Mouse (Mus musculus) hindbrain, embryonic 13.5 days (tissue): Measurements from ENCODE around the gene Acyp1. TPM values are rescaled to one million over a fixed set of nuclear protein-coding genes. Genes with fewer than 3 reads are reported as not detected.

ENCODE experiments used
- ATAC-seq: fragments of 200-750 bp; cut with Nextera tagmentation; 2 replicates; pipeline ENCODE4 v1.8.0; 2017; ENCODE audit warnings: moderate TSS enrichment; ENCODE audit not compliant: low FRiP score
- H3K27ac ChIP-seq: fragments of 300-500 bp; sonication (generic); 2 replicates; pipeline ENCODE4 v1.5.1; 2015; ENCODE audit warnings: inconsistent platforms, mild to moderate bottlenecking, moderate library complexity
- H3K27me3 ChIP-seq: fragments of 300-500 bp; sonication (generic); 2 replicates; pipeline ENCODE4 v1.6.1; 2015; ENCODE audit warnings: mild to moderate bottlenecking, inconsistent platforms
- H3K36me3 ChIP-seq: fragments of 300-500 bp; sonication (generic); 2 replicates; pipeline ENCODE4 v1.6.1; 2015; ENCODE audit warnings: mild to moderate bottlenecking, inconsistent platforms
- H3K4me1 ChIP-seq: fragments of 300-500 bp; sonication (generic); replicated peaks from 2 replicates; pipeline ENCODE4 v1.6.1; 2015; ENCODE audit warnings: inconsistent platforms
- H3K4me2 ChIP-seq: fragments of 300-500 bp; sonication (generic); 2 replicates; pipeline ENCODE4 v1.6.1; 2015; ENCODE audit warnings: inconsistent platforms, mild to moderate bottlenecking, moderate library complexity
- H3K4me3 ChIP-seq: fragments of 300-500 bp; sonication (generic); 2 replicates; pipeline ENCODE4 v1.5.1; 2015; ENCODE audit warnings: mild to moderate bottlenecking, inconsistent platforms
- H3K9ac ChIP-seq: fragments of 300-500 bp; sonication (generic); 2 replicates; pipeline ENCODE4 v1.6.1; 2015; ENCODE audit warnings: mild to moderate bottlenecking, inconsistent platforms
- H3K9me3 ChIP-seq: fragments of 300-500 bp; sonication (generic); 2 replicates; pipeline ENCODE4 v1.6.1; 2016; ENCODE audit warnings: inconsistent platforms
- WGBS: fragments of 180-500 bp; shearing (Covaris S2); methylation state at CpG from one replicate; pipeline ENCODE4 v1.1.7; 2015; 5-methylcytosine and 5-hydroxymethylcytosine counted together
- polyA plus RNA-seq: library from polyadenylated mRNA; unstranded; fragments of >200 nt; fragmentation: Nextera tagmentation; extraction: Ambion mirVana; gene quantifications from 2 replicates; pipeline ENCODE4 v1.2.1, GENCODE M21; 2015

Acyp1 gene
- polyA plus RNA-seq, result 65.8 and 72.4 TPM in 2 replicates

DNA sequence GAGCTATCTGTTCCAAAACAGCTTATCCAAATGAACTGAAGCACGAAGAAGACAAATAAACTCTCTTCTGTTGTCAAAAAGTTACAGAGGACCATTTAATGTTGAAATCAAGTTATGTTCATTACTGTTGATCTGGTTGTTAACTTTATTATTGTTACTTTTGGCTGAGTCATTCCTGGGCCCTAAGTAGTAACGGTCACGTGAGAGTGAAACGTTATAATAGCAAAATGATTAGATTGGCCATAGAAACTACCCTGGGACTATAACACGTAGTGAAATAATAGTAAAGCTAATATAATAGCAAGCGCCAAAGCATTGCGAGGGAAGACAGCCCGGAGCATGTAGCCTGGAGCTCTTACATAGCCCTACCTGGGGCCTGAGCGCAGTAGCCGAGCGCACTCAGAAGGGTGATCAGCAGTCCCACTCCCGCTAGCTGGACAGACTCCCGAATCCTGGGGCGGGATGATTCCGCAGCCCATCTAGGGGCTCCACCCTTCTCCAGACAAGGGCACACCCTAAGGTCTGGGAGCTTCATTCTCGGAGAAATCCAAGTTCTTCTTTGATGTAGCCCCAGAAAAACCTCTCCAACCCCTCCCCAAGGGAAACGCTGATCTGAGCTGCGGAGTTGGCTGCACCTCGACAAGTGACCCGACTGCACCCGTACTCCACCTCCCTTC is at the start of gene Acyp1:
TSS of gene Acyp1 (minus strand) at position 630 of the 677 bp plus-strand sequence.
- peak within 1 kb of the TSS; percentile 70 for H3K9ac ChIP-seq
- H3K27ac ChIP-seq, result no peak within 1 kb of the TSS
- no peaks in the 10 kb centered on the region for H3K9me3 ChIP-seq
- no peaks in the 10 kb centered on the region for H3K36me3 ChIP-seq
- WGBS, result 9% methylated on average over 21 of the region's 21 CpGs
- peak; percentile 78 for ATAC-seq
- peaks cover 12% of the 10 kb centered on the region for H3K4me1 ChIP-seq
- peak within 1 kb of the TSS; percentile 79 for H3K4me2 ChIP-seq
- peak within 1 kb of the TSS; percentile 48 for H3K4me3 ChIP-seq
- H3K27me3 ChIP-seq, result peaks cover 14% of the 10 kb centered on the region

DNA sequence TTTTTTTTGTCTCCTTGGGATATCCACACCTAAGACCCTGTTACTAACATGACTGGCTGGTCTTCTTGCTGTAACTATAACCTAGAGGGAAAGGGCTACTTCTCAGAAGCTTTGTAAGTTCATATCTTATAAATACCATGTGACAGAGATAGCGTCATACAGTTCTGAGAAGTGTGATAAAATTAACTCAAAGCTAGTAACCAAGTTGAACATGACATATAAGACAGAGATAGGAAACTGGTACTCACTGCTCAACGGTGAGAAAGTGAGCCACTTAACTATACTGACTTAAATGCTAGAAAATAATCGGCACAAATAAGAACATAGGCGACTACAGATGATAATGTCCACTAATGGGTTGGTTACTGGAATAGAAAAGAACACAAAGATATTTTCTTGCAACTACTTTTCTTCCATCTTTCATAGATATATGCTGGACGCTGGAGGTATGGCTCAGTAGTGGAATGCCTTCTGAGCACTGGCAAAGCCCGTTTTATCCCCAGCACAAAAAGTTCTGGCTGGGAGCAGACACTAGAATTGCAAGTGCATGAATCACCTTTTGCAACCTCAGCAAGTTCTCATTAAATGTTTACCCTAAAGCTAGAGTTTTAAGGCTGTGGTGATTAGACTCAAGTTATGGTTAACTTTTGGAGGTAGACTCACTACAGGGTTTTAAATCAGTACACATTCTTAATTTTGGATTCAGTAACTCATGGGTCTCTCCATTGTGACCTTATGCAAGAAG is 49.5 kb upstream of the Acyp1 start:
- Histone ChIP-seq H3K27me3 (no peaks in the 10 kb centered on the region), H3K4me2 (peak overlapping the region; percentile 77), H3K4me1 (peaks cover 21% of the 10 kb centered on the region), H3K36me3 (peaks cover 37% of the 10 kb centered on the region), H3K27ac (no peak overlapping the region), H3K4me3 (peak overlapping the region; percentile 95), H3K9me3 (no peaks in the 10 kb centered on the region), H3K9ac (peak overlapping the region; percentile 96; the same call in 1 of the 2 replicates)
- ATAC-seq, result no peak
- 87% methylated on average over 6 of the region's 6 CpGs for WGBS

- Histone ChIP-seq H3K4me3 (no peak overlapping the region), H3K9ac (no peak overlapping the region), H3K27ac (no peak overlapping the region), H3K27me3 (no peaks in the 10 kb centered on the region), H3K4me1 (no peaks in the 10 kb centered on the region), H3K36me3 (peaks cover 83% of the 10 kb centered on the region), H3K9me3 (no peaks in the 10 kb centered on the region), H3K4me2 (no peak overlapping the region)
- WGBS, result 94% methylated on average over 7 of the region's 7 CpGs
- ATAC-seq, result no peak
Measured at GRCm38 (mm10) chr12:85330153-85330552, 41.9 kb upstream of the Acyp1 start.

- Histone ChIP-seq H3K27ac (no peak overlapping the region), H3K36me3 (peaks cover 95% of the 10 kb centered on the region), H3K27me3 (no peaks in the 10 kb centered on the region), H3K9me3 (no peaks in the 10 kb centered on the region), H3K4me1 (no peaks in the 10 kb centered on the region), H3K9ac (no peak overlapping the region), H3K4me2 (no peak overlapping the region), H3K4me3 (no peak overlapping the region)
- ATAC-seq, result no peak
- WGBS, result 85% methylated on average over 3 of the region's 3 CpGs
Measured at GRCm38 (mm10) chr12:85308651-85309050, 20.4 kb upstream of the Acyp1 start.

DNA sequence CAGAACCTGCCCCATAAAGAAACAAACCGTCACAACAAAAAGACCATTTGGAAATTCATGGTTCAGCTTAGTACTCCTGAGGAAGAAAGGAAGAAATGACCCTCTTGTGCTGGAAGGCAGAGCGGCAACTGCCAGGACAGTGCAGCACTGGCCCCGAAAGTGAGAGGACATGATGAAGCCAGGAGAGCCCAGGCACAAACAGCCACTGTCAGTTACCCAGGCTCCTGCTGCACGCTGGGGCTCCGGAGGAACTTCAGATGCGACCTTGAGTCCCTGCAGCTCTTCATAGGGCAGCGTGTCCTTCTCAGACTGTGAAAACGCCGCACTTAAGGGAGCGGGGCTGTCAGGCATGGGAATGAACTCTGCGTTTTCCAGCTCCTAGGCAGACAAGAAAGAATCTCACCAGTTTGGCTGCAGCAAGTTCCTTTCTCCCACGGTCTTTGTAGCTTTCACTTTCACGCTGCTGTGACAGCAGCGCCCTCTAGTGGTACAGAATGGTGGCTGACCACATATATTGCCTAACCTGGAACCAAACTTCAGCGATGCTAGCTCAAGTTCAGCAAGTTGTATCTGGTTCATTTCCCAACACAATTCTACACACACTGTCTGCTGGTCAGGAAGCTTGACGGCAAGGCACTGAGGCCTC is 17.1 kb upstream of the Acyp1 start:
- Histone ChIP-seq H3K4me1 (no peaks in the 10 kb centered on the region), H3K27ac (peak overlapping the region; percentile 25; the same call in 1 of the 2 replicates), H3K36me3 (peaks cover 94% of the 10 kb centered on the region), H3K4me2 (no peak overlapping the region), H3K27me3 (no peaks in the 10 kb centered on the region), H3K9me3 (no peaks in the 10 kb centered on the region), H3K9ac (peak overlapping the region; percentile 25; the same call in 1 of the 2 replicates), H3K4me3 (no peak overlapping the region)
- 52% methylated on average over 16 of the region's 16 CpGs for WGBS
- no peak for ATAC-seq

- no peak overlapping the region for H3K4me3 ChIP-seq
- H3K4me1 ChIP-seq, result no peaks in the 10 kb centered on the region
- no peaks in the 10 kb centered on the region for H3K27me3 ChIP-seq
- WGBS, result 77% methylated on average over 4 of the region's 4 CpGs
- peaks cover 94% of the 10 kb centered on the region for H3K36me3 ChIP-seq
- no peak for ATAC-seq
- peak overlapping the region; percentile 25; the same call in 1 of the 2 replicates for H3K9ac ChIP-seq
- no peaks in the 10 kb centered on the region for H3K9me3 ChIP-seq
- no peak overlapping the region for H3K27ac ChIP-seq
- H3K4me2 ChIP-seq, result no peak overlapping the region
Measured at GRCm38 (mm10) chr12:85304725-85305124, 16.5 kb upstream of the Acyp1 start.

- no peaks in the 10 kb centered on the region for H3K4me1 ChIP-seq
Measured at GRCm38 (mm10) chr12:85303256-85303655, 15.0 kb upstream of the Acyp1 start.

DNA sequence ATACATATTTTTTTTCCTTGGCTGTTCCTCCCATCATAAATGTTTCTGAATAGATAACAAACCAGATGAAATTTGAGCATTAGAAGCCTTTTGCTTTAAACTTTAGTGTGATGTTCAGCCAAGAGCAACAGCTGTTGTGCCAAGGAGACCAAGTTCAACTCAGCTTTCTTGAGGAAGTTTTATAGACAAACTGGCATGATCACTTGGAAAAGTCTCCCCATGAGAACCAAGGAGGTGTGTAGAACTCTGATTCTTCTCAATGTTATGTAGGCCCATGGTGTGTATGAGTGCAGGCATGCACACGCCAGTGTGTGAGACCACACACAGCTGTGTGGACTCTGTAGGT is 10.6 kb upstream of the Acyp1 start:
- 94% methylated on average over 1 of the region's 1 CpGs for WGBS
- H3K9ac ChIP-seq, result no peak overlapping the region
- H3K27ac ChIP-seq, result no peak overlapping the region
- no peaks in the 10 kb centered on the region for H3K4me1 ChIP-seq
- peaks cover 59% of the 10 kb centered on the region for H3K36me3 ChIP-seq
- no peak for ATAC-seq
- H3K9me3 ChIP-seq, result peaks cover 12% of the 10 kb centered on the region
- no peaks in the 10 kb centered on the region for H3K27me3 ChIP-seq
- no peak overlapping the region for H3K4me3 ChIP-seq
- H3K4me2 ChIP-seq, result no peak overlapping the region

More at GRCm38 (mm10) chr12:85303256-85303655, 15.0 kb upstream of the Acyp1 start:
- ATAC-seq, result no peak
- no peaks in the 10 kb centered on the region for H3K27me3 ChIP-seq
- no peak overlapping the region for H3K4me2 ChIP-seq
- no peak overlapping the region for H3K27ac ChIP-seq
- no peak overlapping the region for H3K4me3 ChIP-seq
- 79% methylated on average over 2 of the region's 2 CpGs for WGBS
- no peak overlapping the region for H3K9ac ChIP-seq
- peaks cover 95% of the 10 kb centered on the region for H3K36me3 ChIP-seq
- H3K9me3 ChIP-seq, result no peaks in the 10 kb centered on the region

DNA sequence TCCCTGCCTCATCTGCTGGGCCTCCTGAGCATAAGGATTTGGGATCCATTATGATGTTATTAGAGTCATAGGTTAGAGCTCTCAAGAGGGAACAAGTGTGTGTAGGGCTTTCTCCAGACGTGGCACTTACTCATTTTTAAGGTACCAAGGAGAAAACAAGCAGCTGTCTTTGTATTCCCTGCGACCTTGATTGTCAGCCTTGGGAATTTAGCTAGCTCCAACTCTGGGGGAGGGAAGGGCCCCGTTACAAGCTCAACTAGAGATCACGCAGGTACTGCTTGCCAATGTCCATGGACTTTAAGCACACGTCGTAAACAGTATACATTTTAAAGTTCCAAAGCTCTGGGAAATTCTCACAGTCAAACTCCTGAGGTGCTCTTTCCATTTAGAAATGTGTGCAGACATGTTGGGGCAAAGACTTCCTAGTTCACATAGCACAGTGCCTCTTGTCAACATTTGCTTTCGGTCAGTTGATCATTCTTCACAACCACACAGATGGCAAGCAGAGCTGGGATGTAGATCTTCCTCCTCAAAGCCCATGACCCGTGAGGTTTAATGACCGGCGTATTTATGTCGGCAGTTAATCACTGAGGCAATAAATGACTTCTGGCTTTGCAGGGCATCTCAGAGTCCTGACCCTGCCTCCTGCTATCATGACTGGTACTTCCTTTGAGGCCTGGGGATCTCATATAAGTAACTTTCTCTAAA is 10.0 kb upstream of the Acyp1 start:
- Histone ChIP-seq H3K9me3 (peaks cover 15% of the 10 kb centered on the region), H3K4me1 (no peaks in the 10 kb centered on the region), H3K27ac (no peak overlapping the region), H3K36me3 (peaks cover 53% of the 10 kb centered on the region), H3K4me2 (no peak overlapping the region), H3K27me3 (no peaks in the 10 kb centered on the region), H3K4me3 (no peak overlapping the region), H3K9ac (no peak overlapping the region)
- ATAC-seq, result no peak
- 78% methylated on average over 11 of the region's 11 CpGs for WGBS

- Histone ChIP-seq H3K27me3 (no peaks in the 10 kb centered on the region), H3K4me1 (no peaks in the 10 kb centered on the region), H3K4me2 (no peak overlapping the region), H3K36me3 (peaks cover 47% of the 10 kb centered on the region), H3K9ac (no peak overlapping the region), H3K9me3 (peaks cover 16% of the 10 kb centered on the region), H3K4me3 (no peak overlapping the region), H3K27ac (no peak overlapping the region)
- ATAC-seq, result no peak
- 84% methylated on average over 10 of the region's 10 CpGs for WGBS
Measured at GRCm38 (mm10) chr12:85297345-85297997, 9.2 kb upstream of the Acyp1 start.

GRCm38 (mm10) chr12:85296915-85297314 is 8.7 kb upstream of the Acyp1 start:
- H3K27me3 ChIP-seq, result no peaks in the 10 kb centered on the region
- no peak overlapping the region for H3K27ac ChIP-seq
- no peak overlapping the region for H3K9ac ChIP-seq
- H3K9me3 ChIP-seq, result peaks cover 16% of the 10 kb centered on the region
- 77% methylated on average over 5 of the region's 5 CpGs for WGBS
- H3K36me3 ChIP-seq, result peaks cover 42% of the 10 kb centered on the region
- H3K4me2 ChIP-seq, result no peak overlapping the region
- no peak overlapping the region for H3K4me3 ChIP-seq
- no peaks in the 10 kb centered on the region for H3K4me1 ChIP-seq
- ATAC-seq, result no peak
